ENCODE assay signal across 13 mouse cellular contexts in the genomic region with DNA sequence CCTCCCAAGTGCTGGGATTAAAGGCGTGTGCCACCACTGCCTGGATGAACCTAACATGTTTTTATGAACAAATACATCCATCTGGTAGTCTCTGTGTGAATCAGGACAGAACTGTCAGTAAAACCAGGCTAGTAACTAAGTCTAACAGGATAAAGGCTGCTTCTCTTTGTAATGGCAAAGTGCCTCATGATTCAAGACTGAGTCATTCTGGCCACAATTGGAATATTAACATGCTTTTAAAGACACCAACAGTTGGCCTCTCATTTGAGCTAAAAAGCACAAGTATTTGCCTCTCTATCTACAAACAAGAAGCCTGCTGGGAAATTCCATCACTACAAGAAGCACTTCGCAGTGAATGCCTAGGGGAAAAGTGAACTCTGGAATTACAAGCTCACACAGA.
DNase-seq lines count a peak whose midpoint lies in the region.
"Had no signal": no experiment of that assay in that cellular context is flagged by ENCODE, and none has a peak within 500 bp of the region (broad histone marks: within the 10 kb centered on the region; RNA-seq: fewer than 3 reads in every experiment).

No protein-coding gene starts in this region.

- intact Hi-C loops in heart, postnatal 10 days (cut with DNase I): no loop called here
- intact Hi-C loops in heart, postnatal 25 days (cut with DNase I): no loop called here

- peak; percentile 10 for DNase-seq in adrenal gland, postnatal 10 days
- no peak for DNase-seq in adrenal gland, adult 18-20 months (ENCODE audit: low spot score in 2 of 2)
- peak; percentile 44 to 50 for DNase-seq in heart, postnatal 10 days
- DNase-seq in heart, postnatal 25 days (ENCODE audit: low spot score): no peak
- peak; percentile 88 for DNase-seq in NIH3T3 (ENCODE audit: low read depth)
- peak; percentile 64 for DNase-seq in layer of hippocampus, adult 9-11 months
- no peak for DNase-seq in thymus, postnatal 14 days
- DNase-seq in thymus, adult 18-20 months: no peak
- DNase-seq: B cell, adult 2 months; cerebellum, adult 11-12 months; cerebellum, postnatal 36 days; right cerebral cortex, postnatal 14 days; thymus, postnatal 4 days had no signal

Comparison
In these comparisons a context has a peak if more than half of its experiments do, and no peak if none do; other contexts are left out.
1. DNase-seq: peak in adrenal gland, postnatal 10 days (single experiment), heart, postnatal 10 days (2 of 2), NIH3T3 (single experiment) and layer of hippocampus, adult 9-11 months (single experiment); none in adrenal gland, adult 18-20 months (0 of 2), heart, postnatal 25 days (single experiment), thymus, postnatal 14 days (single experiment) and thymus, adult 18-20 months (0 of 2).